Mouse (Mus musculus): Measurements from ENCODE around the gene Fuca1. TPM values are rescaled to one million over a fixed set of nuclear protein-coding genes. Genes with fewer than 3 reads are reported as not detected.

Gene Fuca1
- 10 to 100 TPM; 46.8 to 47.9 TPM for total RNA-seq (2021)

- peak; percentile 93 to 96 for DNase-seq (ENCODE audit: extremely low spot score in 1 of 2, low spot score in 2 of 2)
- intact Hi-C loops (cut with DNase I) = loop anchor here (2.0 kb wide), 1 partner anchor 118 kb away; no protein-coding TSS in a partner anchor
These were observed at the start of gene Fuca1 for GRCm38 (mm10) chr4:135920304-135921241. Gene Fuca1, plus strand, starts transcription at chr4:135920735.

GRCm38 (mm10) chr4:135872015-135872414 lies 48.5 kb upstream of the Fuca1 start:
- DNase-seq (ENCODE audit: extremely low spot score in 1 of 2, low spot score in 2 of 2) = no peak
- intact Hi-C loops (cut with DNase I) = loop anchor here (1.0 to 5.0 kb wide), 2 partner anchors 15 to 45 kb away; no protein-coding TSS in a partner anchor

GRCm38 (mm10) chr4:135872589-135873391 lies 47.7 kb upstream of the Fuca1 start:
- no peak for DNase-seq (ENCODE audit: extremely low spot score in 1 of 2, low spot score in 2 of 2)

DNA sequence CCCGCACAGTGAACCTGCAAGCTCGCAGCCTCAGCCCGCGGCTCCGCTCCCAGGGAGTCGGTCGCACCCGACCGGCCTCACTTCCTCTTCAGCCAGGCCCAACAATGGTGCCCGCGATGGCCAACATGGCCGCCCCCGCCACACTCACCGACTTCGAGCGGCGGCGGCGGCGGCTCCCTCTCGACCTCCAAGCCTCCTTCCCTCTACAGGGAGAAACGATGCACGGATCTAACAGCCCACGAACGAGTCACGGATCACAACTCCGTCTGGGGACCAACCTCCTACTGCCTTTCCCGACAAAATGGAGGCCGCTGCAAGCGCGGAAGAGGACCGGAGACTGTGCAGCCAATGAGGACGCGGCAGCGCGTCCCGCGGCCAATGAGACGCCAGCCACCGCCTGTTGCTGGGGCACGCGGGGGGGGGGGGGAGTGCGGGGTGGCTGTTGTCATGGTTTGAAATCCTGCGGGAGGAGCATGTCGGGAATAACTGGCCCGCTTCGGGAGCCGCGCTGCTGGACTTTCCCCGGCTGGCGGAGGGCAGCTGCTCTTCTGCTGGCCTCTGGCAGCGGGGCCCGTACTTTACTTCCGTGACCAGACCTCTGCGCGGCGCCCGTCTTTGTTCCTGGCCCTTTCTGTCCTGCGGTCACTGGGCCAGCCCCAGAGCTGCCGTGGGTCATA lies 46.9 kb upstream of the Fuca1 start, which contains the start of gene Pnrc2:
Pnrc2 (minus strand) TSS at position 325 of the 677 bp plus-strand sequence.
- DNase-seq (ENCODE audit: extremely low spot score in 1 of 2, low spot score in 2 of 2) = peak; percentile 90 to 95
- intact Hi-C loops (cut with DNase I) = loop anchor here (5.0 kb wide), 1 partner anchor 46 kb away; no protein-coding TSS in a partner anchor

More at GRCm38 (mm10) chr4:135872589-135873391, 47.7 kb upstream of the Fuca1 start:
- intact Hi-C loops (cut with DNase I) = loop anchor here (1.0 to 5.0 kb wide), 2 partner anchors 15 to 45 kb away; no protein-coding TSS in a partner anchor

DNA sequence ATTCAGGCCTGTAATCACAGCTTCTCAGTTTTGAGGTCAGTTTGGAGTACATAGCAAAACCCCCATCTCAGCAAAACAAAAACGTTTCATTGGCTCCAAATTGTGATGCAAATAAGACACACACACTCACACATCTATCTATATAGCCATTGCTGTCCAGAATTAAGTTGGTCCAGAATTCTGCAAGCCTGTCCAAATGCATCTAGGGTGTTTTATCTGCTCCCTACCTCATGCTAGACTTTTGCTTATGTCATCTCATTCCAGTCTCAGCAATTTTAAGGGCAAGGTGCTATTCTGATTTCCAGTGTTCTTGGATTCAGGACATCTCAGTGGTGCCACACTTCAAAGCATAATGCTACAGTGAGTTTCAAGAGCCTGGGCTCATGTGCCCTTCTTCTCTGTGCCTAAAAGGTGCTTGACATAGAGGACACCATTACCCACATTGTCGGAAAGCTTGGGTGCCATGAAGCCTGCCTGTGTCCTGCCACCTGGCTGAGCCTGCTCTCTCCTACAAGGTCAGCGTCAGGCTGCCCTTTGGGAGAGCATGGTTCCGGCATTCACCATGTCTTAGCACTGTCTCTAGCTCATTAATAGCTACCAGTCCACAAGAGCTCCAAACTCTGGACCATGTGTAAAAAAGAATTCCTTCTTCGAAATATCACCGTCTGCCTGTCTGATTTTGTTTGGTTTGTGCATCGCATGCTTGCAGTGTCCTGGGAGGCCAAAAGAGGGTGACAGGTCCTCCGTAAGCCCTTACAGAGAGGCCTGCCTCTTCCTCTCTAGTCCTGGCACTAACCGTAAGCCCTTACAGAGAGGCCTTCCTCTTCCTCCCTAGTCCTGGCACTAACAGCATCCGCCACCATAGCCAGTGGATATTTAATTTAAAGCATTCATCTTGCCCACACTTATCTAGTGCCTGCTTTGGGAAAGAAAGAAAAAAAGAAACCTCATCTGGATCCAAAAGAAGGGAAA lies 45.7 kb upstream of the Fuca1 start:
- no peak for DNase-seq (ENCODE audit: extremely low spot score in 1 of 2, low spot score in 2 of 2)
- intact Hi-C loops (cut with DNase I) = loop anchor here (5.0 kb wide), 1 partner anchor 48 kb away; no protein-coding TSS in a partner anchor

GRCm38 (mm10) chr4:135875546-135875945 lies 45.0 kb upstream of the Fuca1 start:
- DNase-seq (ENCODE audit: extremely low spot score in 1 of 2, low spot score in 2 of 2) = no peak
- intact Hi-C loops (cut with DNase I) = no loop called here

DNA sequence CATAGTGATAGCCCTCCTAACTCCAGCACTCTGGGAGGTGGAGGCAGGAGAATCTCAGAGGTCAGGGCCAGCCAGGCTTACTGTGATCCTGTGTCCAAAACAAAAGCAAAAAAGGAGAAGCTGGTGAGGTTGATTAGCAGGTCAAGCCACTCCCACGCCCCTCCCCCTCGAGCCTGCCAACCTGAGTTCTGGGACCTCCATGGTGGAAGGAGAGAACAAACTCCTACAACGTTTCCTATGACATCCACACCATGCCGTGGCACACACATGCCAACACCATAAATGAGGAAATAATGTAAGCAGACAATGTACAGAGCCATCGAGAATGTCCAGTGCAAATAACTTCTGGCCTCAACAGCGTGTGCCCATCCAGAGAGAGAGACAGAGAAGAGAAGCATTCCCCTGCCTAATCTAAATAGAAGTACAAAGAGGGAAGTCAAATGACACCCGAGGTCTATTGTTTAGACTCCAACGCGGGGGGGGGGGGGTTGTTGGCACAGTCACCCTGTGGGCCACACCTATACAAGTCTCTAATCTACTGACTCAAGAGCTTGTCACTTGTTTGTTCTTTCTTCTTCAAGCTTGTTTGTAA lies 44.4 kb upstream of the Fuca1 start:
- intact Hi-C loops (cut with DNase I) = loop anchor here (2.0 kb wide), 1 partner anchor 75 kb away; no protein-coding TSS in a partner anchor
- peak in 1 of 2 experiments; percentile 80 for DNase-seq (ENCODE audit: extremely low spot score in 1 of 2, low spot score in 2 of 2)

DNA sequence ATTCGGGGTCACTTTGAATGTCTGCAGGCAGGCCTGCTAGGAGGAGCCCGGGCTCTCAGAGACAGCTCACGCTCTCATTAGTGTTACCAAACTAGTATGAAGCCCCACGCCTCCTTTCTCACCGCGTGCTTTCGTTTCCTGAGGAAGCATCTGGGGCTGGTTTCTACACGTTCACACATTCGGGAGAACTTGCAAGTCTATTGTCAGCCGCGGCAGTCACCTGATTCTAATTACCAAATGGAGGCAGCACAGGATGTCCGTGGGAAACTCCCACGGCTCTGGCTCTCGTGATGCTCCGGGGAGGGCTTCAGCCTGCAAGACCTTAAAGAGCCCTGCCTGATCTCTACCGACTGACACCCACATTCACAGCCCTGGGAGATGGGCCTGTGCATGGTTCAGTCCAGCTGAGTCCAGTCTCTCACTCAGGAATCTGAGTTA lies 43.9 kb upstream of the Fuca1 start:
- intact Hi-C loops (cut with DNase I) = loop anchor here (2.0 kb wide), 1 partner anchor 76 kb away; no protein-coding TSS in a partner anchor
- DNase-seq (ENCODE audit: extremely low spot score in 1 of 2, low spot score in 2 of 2) = peak; percentile 62 to 90

DNA sequence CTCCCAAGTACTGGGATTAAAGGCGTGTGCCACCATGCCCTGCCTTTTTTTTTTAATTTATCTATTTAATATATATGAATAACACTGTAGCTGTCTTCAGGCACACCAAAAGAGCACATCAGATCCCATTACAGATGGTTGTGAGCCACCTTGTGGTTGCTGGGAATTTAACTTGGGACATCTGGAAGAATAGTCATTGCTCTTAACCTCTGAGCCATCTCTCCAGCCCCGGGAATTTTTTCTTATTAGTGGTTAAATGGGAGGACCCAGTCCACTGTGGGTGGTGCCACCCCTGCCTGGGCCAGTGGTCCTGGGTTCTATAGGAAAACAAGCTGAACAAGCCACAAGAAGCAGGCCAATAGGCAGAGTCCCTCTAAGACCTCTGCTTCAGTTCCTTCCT lies 42.8 kb upstream of the Fuca1 start:
- DNase-seq (ENCODE audit: extremely low spot score in 1 of 2, low spot score in 2 of 2) = no peak
- intact Hi-C loops (cut with DNase I) = loop anchor here (2.0 kb wide), 1 partner anchor 77 kb away; no protein-coding TSS in a partner anchor

- intact Hi-C loops (cut with DNase I) = no loop called here
These were observed 41.5 kb upstream of the Fuca1 start for GRCm38 (mm10) chr4:135879021-135879420.

GRCm38 (mm10) chr4:135880018-135880417 lies 40.5 kb upstream of the Fuca1 start:
- intact Hi-C loops (cut with DNase I) = no loop called here
- DNase-seq (ENCODE audit: extremely low spot score in 1 of 2, low spot score in 2 of 2) = no peak

More at GRCm38 (mm10) chr4:135879021-135879420, 41.5 kb upstream of the Fuca1 start:
- no peak for DNase-seq (ENCODE audit: extremely low spot score in 1 of 2, low spot score in 2 of 2)

- intact Hi-C loops (cut with DNase I) = no loop called here
These were observed 40.0 kb upstream of the Fuca1 start for GRCm38 (mm10) chr4:135880576-135880975.

DNA sequence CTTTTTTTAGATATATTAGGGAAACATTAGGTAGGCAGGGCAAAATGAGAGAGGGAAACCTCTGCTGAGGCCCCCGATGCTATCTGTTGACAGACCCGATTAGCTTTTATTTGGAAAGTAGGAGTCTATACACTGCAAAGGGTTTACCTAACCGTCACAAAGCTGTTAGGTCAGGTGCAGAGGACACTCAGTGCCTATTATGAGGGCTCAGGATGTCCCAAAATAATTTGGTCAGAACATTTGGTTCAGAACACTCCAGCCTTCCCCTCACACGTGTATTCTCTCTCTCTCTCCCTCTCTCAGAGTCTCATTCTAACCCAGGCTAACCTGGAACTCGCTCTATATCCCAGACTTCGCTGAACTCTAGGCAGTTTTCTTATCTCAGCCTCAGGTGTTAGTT lies 38.5 kb upstream of the Fuca1 start:
- DNase-seq (ENCODE audit: extremely low spot score in 1 of 2, low spot score in 2 of 2) = no peak
- intact Hi-C loops (cut with DNase I) = no loop called here

More at GRCm38 (mm10) chr4:135880576-135880975, 40.0 kb upstream of the Fuca1 start:
- DNase-seq (ENCODE audit: extremely low spot score in 1 of 2, low spot score in 2 of 2) = no peak

GRCm38 (mm10) chr4:135883401-135883851 lies 37.1 kb upstream of the Fuca1 start:
- intact Hi-C loops (cut with DNase I) = no loop called here

GRCm38 (mm10) chr4:135883881-135884516 lies 36.5 kb upstream of the Fuca1 start:
- intact Hi-C loops (cut with DNase I) = no loop called here
- no peak for DNase-seq (ENCODE audit: extremely low spot score in 1 of 2, low spot score in 2 of 2)

More at GRCm38 (mm10) chr4:135883401-135883851, 37.1 kb upstream of the Fuca1 start:
- DNase-seq (ENCODE audit: extremely low spot score in 1 of 2, low spot score in 2 of 2) = no peak

DNA sequence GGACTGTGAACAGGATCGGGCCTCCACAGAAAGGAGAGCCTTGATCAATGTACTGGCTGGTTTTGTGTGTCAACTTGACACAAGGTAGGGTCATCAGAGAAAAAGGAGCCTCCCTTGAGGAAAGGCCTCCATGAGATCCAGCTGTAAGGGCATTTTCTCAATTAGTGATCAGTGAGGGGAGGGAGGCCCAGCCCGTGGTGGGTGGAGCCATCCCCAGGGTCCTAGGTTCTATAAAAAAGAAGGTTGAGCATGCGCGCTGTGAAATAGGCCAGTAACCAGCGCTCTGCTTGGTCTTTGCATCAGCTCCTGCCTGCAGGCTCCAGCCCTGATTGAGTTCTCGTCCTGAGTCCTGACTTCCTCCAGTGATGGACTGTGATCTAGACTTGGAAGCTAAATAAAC lies 36.0 kb upstream of the Fuca1 start:
- intact Hi-C loops (cut with DNase I) = no loop called here
- no peak for DNase-seq (ENCODE audit: extremely low spot score in 1 of 2, low spot score in 2 of 2)

Measured in left cerebral cortex, postnatal 10 days (tissue).